Mouse (Mus musculus) liver, adult 2 months (tissue): ENCODE measurements at regions not wholly inside any gene's neighbourhood (a gene's known extent, or its start where the extent isn't known, plus 50 kb on each side); places are given as distances from the start of the nearest gene placed in this dataset.

Experiments used
- CTCF ChIP-seq: fragments of 200-500 bp; IDR thresholded peaks from 2 replicates; pipeline ENCODE4 v1.5.1; 2011; ENCODE audit warnings: low read depth, low read length, control low read depth
- POLR2A ChIP-seq: fragments of 200-500 bp; IDR thresholded peaks from 2 replicates; pipeline ENCODE4 v1.6.1; 2011; ENCODE audit warnings: low read length, control low read depth; ENCODE audit not compliant: insufficient read depth; ENCODE audit errors: extremely low read depth

- no peak for TF ChIP-seq POLR2A
- TF ChIP-seq CTCF = no peak
These were observed 138.8 kb upstream of the Zfp64 start for GRCm38 (mm10) chr2:169094011-169094754.
